Mouse (Mus musculus): Measurements from ENCODE around the gene Slc28a1. TPM values are rescaled to one million over a fixed set of nuclear protein-coding genes. Genes with fewer than 3 reads are reported as not detected.
"Not testable (repeated sequence)": the region's sequence is repeated elsewhere in the genome, so short reads cannot be mapped to it uniquely, and the experiment has no call there.

Slc28a1 gene
- polyA plus RNA-seq, 1 experiment = 1.4 TPM

DNA sequence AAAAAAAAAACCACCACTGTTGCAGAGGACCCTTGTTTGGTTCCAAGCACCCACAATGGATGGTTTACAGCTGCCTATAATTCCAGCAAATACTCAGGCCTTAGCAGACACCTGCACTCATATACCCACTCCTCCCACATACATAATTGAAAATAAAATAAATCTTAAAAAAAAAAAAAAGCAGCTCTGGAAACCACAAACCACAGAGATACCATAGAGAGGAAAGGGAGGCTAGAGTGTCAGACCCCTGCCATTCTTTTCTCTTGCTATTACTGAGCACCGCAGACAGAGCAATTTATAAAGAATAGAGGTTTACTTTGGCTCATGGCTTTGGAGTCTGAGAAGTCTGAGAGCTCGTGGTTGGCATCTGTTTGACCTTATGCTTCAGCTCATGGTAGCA lies 8.2 kb downstream of the Slc28a1 start:
- WGBS = 68% methylated on average over 2 of the region's 2 CpGs

DNA sequence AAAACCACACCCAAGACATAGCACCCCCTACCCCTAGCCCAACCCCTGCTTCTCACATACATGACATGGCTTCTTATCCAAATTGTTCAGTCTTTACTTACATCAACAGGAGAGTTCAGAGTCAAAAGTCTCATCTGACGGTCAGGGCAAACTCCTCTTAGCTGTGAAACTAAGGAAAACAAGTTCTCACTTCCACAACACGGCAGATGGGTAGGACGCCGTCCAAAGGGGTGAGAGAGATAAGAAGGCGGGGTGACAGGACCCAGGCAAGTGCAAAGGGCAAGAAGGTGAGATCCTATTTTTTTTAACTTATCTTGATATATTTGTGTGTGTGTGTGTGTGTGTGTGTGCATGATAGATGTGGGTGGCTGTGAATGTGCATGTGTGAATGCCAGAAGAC lies 9.0 kb downstream of the Slc28a1 start:
- 61% methylated on average over 5 of the region's 5 CpGs for WGBS
- no peak for DNase-seq (ENCODE audit: low read depth, low spot score)

More for the DNA sequence above, 8.2 kb downstream of the Slc28a1 start:
- DNase-seq (ENCODE audit: low read depth, low spot score) = no peak

DNA sequence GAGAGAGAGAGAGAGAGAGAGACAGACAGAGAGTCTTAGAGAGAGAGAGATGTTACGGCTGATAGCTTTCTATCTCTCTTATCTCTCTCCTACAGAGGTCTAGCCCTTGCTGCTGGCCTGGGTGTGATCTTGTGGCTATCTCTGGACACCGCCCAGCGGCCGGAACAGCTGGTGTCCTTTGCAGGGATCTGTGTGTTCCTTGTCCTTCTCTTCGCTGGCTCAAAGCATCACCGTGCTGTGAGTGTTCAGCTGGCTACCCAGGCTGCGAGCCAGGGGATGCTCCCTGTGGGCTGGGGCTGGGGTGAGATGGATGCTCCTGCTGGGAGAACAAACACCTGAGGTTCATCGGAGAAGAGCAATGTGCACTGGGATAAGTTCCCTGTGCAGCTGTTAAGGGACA lies 10.2 kb downstream of the Slc28a1 start:
- WGBS = 65% methylated on average over 8 of the region's 8 CpGs
- DNase-seq (ENCODE audit: low read depth, low spot score) = no peak

DNA sequence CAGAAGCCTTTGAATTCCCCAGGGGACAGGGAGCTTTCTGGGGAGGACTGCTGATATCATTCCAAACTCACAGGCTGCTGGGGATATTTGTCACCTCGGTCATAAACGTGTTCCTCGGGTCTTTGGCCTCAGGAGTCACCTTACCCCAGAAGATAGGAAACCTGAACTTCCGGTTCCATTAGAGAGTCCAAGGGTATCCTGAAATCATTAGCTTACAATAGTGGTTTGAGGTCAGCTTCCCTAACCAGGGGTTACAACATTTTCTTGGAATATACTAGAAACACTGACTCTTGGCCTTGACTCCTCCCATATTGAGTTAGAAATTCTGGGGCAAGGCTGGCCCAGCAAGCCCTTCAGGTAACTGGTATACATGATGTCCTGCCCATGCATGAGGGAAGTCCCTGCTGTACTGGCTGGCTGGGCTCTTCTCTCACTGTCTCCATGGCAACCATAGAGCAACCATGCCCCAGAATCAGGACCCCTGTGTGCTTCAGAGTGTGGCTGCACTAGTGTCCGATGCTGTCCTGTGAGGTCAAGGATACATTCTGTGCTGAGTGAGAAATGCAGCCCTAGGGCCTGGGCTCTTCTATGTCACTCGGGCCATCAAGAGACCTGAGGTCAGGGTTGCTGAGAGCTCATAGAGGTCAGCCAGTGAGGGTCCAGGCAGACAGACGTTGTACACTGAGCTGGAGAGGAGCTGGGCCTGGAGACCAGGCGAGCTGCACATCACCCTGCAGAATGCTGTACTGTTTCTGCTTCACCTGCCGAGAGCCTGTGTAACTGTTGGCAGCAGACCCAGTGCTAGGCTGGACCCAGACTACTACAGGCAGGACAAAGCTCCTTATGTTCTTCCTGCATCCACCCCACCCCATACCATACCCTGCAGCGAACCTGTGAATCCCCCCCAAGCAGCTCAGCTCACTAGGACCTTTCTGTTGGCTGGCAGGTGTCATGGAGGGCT lies 10.9 kb downstream of the Slc28a1 start:
- no peak for DNase-seq (ENCODE audit: low read depth, low spot score)
- WGBS = 56% methylated on average over 10 of the region's 10 CpGs

DNA sequence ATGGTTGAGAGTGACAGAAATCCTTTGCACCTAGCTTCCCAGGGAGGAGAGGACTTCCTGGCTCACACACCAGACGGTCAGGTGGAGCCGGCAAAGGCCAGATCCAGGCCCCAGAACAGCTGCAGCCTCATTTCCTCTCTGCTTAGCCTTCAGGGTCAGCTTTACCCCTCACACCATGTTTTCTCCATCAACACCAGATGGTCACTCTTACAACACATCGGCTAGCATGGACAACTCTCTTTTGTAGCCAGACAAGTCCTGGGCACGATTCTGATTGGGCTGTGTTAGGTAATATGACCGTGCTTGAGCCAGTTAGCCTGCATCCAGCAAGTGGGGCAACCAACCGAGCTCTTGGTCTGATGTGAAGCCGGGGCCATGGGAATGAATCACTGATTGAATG lies 17.3 kb downstream of the Slc28a1 start:
- 72% methylated on average over 7 of the region's 7 CpGs for WGBS
- DNase-seq (ENCODE audit: low read depth, low spot score) = no peak

DNA sequence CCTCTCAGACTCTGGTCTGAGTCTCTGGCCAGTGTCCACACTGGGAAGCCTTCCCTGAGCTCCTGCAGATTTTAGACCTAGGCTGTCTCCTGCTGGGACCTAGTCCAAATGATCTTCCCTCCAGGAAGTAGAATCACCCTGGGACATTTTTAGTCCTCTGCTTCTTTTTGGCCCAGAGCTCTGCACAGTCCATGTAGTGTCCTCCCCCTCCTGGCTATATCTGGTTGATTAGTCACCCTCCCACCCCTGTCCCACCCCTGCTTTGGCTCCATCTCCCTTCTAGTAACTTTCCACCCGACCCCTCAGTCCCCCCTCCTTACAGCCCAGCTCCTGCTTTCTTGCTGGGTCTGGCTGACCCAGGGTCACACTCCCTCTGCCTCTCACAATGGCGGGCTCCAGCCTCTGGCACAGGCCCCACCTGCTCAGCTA lies 18.3 kb downstream of the Slc28a1 start:
- WGBS = 35% methylated on average over 2 of the region's 2 CpGs
- DNase-seq (ENCODE audit: low read depth, low spot score) = no peak

DNA sequence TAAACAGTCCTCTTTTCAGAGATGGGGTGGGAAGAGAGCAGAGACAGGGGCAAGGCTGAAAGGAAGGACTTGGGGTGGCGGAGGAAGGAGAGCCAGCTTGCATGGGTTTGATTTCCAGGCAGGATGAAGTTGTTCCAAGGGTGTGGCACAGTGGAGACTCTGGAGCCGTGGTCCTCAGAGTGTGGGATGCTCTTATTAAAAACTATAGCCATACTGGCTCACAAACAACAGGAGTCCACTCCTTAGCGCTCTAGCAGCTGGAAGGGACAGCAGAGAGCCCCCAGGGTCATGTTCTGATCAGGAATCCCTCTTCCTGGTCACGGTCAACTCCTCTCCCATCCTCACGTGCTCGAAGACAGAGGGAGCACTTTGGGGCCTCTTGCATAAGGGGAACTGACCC lies 18.8 kb downstream of the Slc28a1 start:
- DNase-seq (ENCODE audit: low read depth, low spot score) = no peak
- WGBS = 63% methylated on average over 6 of the region's 6 CpGs

DNA sequence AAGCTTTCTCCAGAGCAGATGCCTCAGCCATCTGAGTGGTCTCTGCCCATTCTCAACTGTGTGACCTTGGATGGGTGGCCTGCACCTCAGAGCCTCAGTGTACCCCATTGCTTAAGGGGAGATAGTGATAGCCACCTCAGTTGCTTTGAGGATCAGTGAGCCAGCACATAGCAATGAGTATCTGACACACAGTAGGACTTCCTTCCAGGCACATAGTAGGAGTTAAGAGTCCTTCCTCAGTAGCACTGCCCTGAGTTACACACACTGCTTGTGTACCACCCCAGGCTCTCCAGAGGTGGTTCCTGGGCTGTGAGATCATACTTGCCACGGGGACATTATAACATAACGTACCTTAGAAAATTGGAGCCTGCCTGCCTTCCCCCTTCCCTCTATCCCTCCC lies 19.3 kb downstream of the Slc28a1 start:
- WGBS = 54% methylated on average over 2 of the region's 2 CpGs
- no peak for DNase-seq (ENCODE audit: low read depth, low spot score)

DNA sequence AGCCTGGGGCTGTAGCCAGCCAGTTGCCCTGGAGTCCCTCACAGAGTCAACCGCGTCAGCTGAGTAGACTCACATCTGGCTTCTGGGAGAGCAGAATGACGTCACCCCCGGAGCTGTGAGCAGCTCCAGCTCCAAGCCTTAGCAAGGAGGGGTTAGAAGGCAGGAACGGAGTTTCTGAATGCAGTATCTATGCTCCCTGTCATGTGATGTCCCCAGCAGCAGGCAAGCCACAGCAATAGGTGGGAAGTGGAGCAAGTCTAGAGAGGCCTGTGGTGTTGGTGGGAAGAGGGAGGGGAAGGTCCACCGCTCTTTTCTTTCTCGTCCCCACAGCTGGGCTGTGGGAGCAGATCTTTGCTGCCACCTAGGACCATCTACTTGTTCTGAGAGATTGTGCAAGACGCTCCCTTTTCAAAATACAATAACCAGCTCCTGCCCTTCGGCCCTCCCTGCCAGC lies 20.0 kb downstream of the Slc28a1 start:
- DNase-seq (ENCODE audit: low read depth, low spot score) = no peak
- 4% methylated on average over 9 of the region's 9 CpGs for WGBS

DNA sequence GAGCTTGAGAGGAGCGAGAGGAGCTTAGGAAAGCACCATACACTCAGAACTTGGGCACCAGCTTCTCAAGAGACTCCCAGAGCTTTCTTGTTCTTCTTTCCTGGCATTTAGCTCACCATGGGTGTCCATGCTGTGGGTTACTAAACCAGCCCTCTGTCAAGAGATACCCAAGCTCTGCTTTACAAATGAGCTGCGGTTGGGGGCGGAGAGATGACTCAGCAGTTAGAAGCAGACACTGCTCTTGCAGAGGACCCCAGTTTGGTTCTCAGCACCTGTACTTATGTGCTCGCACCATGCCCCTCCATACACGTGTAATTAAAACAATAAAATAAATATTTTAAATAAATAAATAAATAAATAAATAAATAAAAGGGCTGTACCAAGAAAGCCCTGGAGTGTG lies 22.7 kb downstream of the Slc28a1 start:
- 86% methylated on average over 5 of the region's 5 CpGs for WGBS
- no peak for DNase-seq (ENCODE audit: low read depth, low spot score)

DNA sequence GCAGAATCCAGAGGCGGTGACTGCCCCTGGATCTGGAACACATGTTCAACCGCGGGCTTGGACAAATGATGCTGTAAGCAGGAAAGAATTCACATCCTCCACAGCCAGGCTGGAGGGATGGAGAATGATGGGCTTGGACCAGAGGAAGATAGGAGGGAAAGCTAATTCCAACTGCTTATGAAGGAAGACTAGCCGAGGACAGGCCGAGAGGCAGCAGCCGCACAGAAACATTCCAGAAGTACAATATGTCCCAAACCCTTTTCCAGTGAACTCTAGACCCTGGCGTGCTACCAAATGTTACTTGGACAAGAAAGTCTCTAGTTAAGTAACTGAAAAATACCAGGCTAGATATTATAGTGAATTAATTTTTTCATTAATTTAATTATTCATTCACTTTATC lies 24.5 kb downstream of the Slc28a1 start:
- DNase-seq (ENCODE audit: low read depth, low spot score) = no peak
- WGBS = 63% methylated on average over 7 of the region's 7 CpGs

DNA sequence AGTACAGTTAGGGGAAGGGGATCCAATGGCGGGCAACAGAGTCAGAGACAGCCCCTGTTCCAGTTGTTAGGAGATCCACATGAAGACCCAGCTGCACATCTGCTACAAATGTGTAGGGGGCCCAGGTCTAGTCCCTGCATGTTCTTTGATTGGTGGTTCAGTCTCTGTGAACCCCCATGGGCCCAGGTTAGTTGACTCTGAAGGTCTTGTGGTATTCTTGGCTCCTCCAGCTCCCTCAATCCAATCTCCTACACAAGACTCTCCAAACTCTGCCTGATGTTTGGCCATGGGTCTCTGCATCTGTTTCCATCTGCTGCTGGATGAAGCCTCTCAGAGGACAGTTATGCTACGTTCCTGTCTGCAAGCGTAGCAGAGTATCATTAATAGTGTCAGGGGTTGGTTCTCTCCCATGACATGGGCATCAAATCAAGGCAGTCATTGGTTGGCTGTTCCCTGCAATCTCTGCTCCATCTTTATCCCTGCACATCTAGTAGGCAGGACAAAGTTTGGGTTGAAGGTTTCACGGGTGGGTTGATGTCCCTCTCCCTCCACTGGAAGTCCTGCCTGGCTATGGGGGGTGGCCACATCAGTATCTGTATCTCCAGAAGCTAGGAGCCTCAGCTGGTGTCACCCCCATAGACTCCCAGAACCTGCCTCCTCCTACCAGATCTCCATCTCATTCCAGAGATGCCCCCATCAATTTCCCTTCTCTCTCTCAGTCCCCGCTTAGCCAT lies 25.2 kb downstream of the Slc28a1 start:
- DNase-seq (ENCODE audit: low read depth, low spot score) = no peak
- WGBS = 78% methylated on average over 5 of the region's 5 CpGs

DNA sequence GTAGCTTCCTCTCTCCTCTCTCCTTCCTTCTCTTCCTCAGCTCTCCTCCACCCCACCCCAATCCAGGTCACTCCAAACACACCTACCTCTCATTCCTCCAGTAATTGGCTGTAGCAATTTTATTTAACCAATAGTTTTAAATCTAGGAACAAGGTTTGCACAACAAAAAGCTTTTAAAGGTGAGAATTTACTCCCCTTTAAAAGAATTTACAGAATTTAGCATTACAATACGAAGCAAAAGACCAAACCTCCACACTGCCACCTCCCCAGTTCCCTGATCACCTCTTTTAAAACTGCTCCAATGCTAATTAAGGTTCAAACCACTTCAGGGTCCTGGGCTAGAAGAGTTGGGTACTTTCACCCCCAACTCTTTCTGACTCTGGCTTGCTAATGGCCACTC lies 26.9 kb downstream of the Slc28a1 start:
- WGBS = 86% methylated on average over 1 of the region's 1 CpGs

DNA sequence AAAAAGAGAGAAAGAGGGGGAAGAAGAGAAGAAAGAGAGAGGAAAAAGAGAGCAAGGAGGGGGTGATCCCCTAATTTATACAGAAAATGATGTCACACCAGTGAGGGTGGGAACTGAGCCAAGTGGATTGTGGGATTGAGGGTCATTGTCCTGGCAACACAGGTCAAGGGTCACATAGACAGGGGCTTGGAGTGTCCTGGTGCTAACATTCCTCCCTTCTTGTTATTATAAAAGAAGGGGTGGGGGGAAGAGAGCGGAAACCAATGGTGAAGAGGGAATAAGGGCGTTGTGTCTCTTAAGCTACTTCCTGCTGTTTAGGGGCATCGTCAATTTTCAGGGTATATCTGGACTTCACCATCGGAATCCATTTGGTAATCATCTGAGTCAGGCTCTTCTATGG lies 28.5 kb downstream of the Slc28a1 start:
- WGBS = 71% methylated on average over 4 of the region's 4 CpGs
- DNase-seq (ENCODE audit: low read depth, low spot score) = not testable (repeated sequence)

More for the DNA sequence above, 26.9 kb downstream of the Slc28a1 start:
- DNase-seq (ENCODE audit: low read depth, low spot score) = no peak

DNA sequence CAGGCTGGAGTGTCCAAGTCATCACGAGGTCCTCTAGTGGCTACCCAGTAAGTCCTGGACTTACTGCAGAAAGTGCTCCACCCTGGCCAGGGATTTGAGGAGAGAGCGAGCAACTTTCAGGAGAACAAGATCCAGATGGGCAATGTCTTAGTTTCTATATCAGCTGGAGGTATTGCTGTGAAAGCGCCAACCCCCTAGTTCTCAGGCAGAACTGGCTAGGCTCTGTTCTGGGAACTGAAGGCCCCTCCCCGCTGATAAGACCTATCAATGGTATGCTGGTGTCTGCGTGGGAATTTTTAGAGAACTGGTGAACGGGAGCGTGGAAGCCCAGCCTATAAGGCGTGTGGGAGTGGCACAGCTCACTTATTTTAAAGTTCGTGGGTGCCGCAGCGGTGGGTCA lies 35.2 kb downstream of the Slc28a1 start:
- WGBS = 82% methylated on average over 11 of the region's 11 CpGs
- DNase-seq (ENCODE audit: low read depth, low spot score) = no peak

DNA sequence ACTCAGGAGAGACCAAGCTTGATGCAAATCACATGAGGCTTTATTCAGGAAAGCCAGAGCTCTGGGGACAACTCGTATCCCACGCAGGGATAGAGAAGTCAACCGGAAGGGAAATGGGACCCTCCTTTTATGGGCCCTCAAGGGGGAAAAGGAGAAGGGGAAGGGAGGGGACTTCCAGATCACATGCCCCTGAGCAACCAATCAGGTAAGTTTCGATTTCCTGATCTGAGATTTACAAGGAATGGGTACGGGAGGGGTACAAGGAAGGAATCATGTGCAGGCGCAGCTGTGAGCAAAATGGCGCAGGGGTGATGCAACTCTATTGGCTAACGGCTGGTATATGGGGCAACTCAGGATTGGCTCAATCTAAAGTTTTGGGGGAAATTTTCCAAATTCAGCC lies 36.6 kb downstream of the Slc28a1 start:
- DNase-seq (ENCODE audit: low read depth, low spot score) = no peak
- 91% methylated on average over 8 of the region's 8 CpGs for WGBS

DNA sequence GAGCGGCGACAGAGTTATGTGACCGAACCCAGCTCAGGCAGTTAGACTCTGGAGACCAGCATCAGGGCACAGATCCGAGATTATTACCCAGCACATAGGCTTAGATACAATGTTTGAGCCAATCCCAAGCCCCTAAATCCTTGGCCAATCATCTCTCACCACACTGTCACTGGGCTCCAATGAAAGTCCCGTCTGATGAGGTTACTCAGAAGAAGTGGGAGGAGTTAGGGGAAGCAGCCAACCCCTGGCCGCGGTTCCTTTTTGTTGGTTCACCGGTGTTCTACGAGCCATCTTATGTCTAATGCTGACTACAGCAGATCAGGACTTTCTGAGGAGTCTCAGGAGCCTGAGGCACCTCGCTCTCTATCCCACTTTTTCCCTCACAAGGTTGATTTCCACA lies 37.7 kb downstream of the Slc28a1 start:
- 89% methylated on average over 10 of the region's 10 CpGs for WGBS
- no peak for DNase-seq (ENCODE audit: low read depth, low spot score)

DNA sequence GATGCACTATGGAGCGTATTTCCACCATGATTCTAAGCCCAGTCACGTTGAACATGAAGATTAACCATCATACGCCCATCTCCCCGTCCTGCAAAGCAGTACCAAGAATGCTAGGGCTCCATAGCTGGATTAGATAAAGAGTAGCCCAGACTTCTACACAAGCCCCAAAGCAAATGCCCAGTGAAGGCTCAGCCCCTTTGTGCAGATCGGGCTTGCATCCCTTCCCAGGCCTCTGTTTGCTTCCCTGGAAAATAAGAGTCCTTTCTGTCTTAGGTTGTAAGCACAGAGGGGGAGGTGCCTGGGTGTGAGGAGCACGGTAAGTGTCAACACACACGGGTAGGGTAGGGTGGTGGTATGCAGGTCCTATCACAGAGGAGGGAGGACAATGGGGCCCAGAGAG lies 38.2 kb downstream of the Slc28a1 start:
- WGBS = 62% methylated on average over 7 of the region's 7 CpGs
- no peak for DNase-seq (ENCODE audit: low read depth, low spot score)

DNA sequence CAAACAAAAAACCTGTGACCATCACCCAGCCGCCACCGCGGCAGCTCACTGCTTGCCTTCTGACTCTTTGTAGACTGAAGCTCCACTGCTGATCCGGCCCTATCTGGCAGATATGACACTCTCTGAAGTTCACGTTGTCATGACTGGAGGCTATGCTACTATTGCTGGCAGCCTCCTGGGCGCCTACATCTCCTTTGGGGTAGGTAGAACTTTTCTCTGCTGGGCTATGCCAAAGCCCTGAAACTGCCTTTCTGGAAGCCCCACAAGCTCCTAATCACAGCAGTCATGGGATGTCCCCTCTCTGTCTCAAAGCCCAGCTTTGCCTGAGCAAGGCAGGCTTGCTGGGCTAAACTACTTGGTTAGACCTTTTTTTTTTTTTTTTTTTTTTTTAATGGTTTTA lies 38.7 kb downstream of the Slc28a1 start:
- WGBS = 76% methylated on average over 6 of the region's 6 CpGs
- no peak for DNase-seq (ENCODE audit: low read depth, low spot score)

DNA sequence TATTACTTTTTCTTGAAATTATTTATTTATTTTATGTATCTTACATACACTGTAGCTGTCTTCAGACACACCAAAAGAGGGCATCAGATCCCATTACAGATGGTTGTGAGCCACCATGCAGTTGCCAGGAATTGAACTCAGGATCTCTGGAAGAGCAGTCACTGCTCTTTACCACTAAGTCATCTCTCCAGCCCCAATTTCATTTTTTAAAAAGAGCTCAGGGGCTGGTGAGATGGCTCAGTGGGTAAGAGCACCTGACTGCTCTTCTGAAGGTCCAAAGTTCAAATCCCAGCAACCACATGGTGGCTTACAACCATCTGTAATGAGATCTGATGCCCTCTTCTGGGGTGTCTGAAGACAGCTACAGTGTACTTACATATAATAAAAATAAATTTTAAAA lies 39.6 kb downstream of the Slc28a1 start:
- not testable (repeated sequence) for DNase-seq (ENCODE audit: low read depth, low spot score)

DNA sequence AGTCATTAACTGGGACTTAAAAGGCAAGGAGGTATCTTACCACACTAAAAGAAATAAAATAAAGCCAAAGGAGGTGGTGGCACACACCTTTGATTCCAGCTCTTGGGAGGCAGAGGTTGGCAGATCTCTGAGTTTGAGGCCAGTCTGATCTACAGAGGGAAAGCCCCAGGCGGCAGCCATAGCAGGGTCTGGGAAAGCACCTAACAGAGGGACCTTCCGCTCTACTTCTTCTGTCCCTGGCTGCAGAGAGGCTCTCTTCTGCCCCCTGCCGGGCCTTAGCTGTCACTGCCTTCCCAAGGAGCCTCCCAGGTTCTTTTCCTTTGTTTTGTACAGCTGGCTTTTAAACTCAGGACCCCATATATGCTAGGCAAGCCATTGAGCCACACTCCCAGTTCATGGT lies 40.4 kb downstream of the Slc28a1 start:
- DNase-seq (ENCODE audit: low read depth, low spot score) = no peak
- 2% methylated on average over 3 of the region's 3 CpGs for WGBS
